ENCODE assay signal across 29 mouse cellular contexts in the genomic region with DNA sequence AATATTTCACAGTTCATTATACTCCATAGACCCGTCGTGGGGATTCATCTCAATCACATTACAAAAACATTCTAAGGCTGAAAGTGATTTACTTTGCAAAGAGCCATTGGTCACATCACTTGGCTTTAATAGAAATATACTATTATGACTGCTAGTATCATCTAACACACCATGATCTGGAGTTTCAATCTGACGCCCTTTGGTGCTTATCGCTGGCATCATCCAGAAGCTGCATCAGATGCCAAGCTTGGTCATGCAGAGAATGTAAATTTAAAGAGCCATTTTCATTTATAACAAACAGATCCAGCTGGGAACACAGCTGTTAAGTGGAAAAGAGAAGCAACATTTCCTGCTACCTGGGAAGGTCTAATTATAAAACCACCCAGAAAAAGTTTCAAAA. TPM values are rescaled to one million over a fixed set of nuclear protein-coding genes. Genes with fewer than 3 reads are reported as not detected.
"Had no signal": no experiment of that assay in that cellular context is flagged by ENCODE, and none has a peak within 500 bp of the region (broad histone marks: within the 10 kb centered on the region; RNA-seq: fewer than 3 reads in every experiment).

No protein-coding gene starts in this region.

- H3K4me3 ChIP-seq: heart, adult 2 months; heart, embryonic 13.5 days; heart, embryonic 15.5 days; hindbrain, embryonic 15.5 days; kidney, embryonic 15.5 days; limb, embryonic 13.5 days; limb, embryonic 15.5 days; liver, embryonic 12.5 days had no signal

- H3K4me2 ChIP-seq: heart, embryonic 11.5 days; heart, embryonic 13.5 days; heart, embryonic 15.5 days; hindbrain, embryonic 15.5 days; kidney, embryonic 15.5 days; limb, embryonic 13.5 days; limb, embryonic 15.5 days; liver, embryonic 12.5 days had no signal

- H3K27ac ChIP-seq: heart, adult 2 months; heart, embryonic 13.5 days; heart, embryonic 15.5 days; hindbrain, embryonic 15.5 days; kidney, embryonic 15.5 days; kidney, postnatal 0 days; limb, embryonic 13.5 days; limb, embryonic 15.5 days; liver, embryonic 12.5 days; liver, embryonic 14.5 days had no signal

- ATAC-seq: intestine, embryonic 16.5 days; liver, embryonic 12.5 days had no signal

- H3K36me3 ChIP-seq: heart, embryonic 13.5 days; heart, embryonic 15.5 days; hindbrain, embryonic 15.5 days; kidney, embryonic 15.5 days; limb, embryonic 13.5 days; limb, embryonic 15.5 days; liver, embryonic 12.5 days had no signal

- H3K4me1 ChIP-seq: heart, embryonic 13.5 days; heart, embryonic 15.5 days; hindbrain, embryonic 15.5 days; kidney, embryonic 15.5 days; limb, embryonic 13.5 days; limb, embryonic 15.5 days; liver, embryonic 12.5 days had no signal

- H3K27me3 ChIP-seq: heart, embryonic 13.5 days; heart, embryonic 15.5 days; hindbrain, embryonic 15.5 days; kidney, embryonic 15.5 days; limb, embryonic 13.5 days; limb, embryonic 15.5 days; liver, embryonic 12.5 days had no signal

- DNase-seq: gastrocnemius, postnatal 14 days; gastrocnemius, postnatal 36 days; heart, adult 11 months; heart, adult 2 months; heart, postnatal 14 days; heart, postnatal 36 days; kidney, adult 11 months; kidney, adult 2 months; kidney, adult 9 months; kidney, postnatal 14 days; kidney, postnatal 36 days; layer of hippocampus, adult 9-11 months; layer of hippocampus, postnatal 36 days; left cerebral cortex, postnatal 4 days had no signal

- H3K9me3 ChIP-seq: heart, embryonic 13.5 days; heart, embryonic 15.5 days; hindbrain, embryonic 15.5 days; kidney, embryonic 15.5 days; limb, embryonic 13.5 days; limb, embryonic 15.5 days; liver, embryonic 12.5 days had no signal

- H3K9ac ChIP-seq: heart, embryonic 13.5 days; heart, embryonic 15.5 days; hindbrain, embryonic 15.5 days; kidney, embryonic 15.5 days; limb, embryonic 13.5 days; limb, embryonic 15.5 days; liver, embryonic 12.5 days; liver, embryonic 14.5 days had no signal

RNA-seq across cellular contexts. Expression of a gene that starts 37.6 kb away (rescaled TPM):
- total RNA-seq: gastrocnemius, adult 18-20 months; gastrocnemius, adult 8-10 months; gastrocnemius, postnatal 36 days; hematopoietic stem cell, adult 5-6 weeks; liver, adult 2 months had no signal
- polyA plus RNA-seq: liver, adult 2 months; liver, embryonic 14.5 days had no signal
